Mouse (Mus musculus) cortical plate, adult 2 months (tissue): Measurements from ENCODE around the gene Camta1.

Source experiments
- CTCF ChIP-seq: fragments of 200-500 bp; IDR thresholded peaks from 2 replicates; pipeline ENCODE4 v1.5.1; 2011; ENCODE audit warnings: mild to moderate bottlenecking, control low read depth, low read length; ENCODE audit not compliant: insufficient read depth; ENCODE audit errors: extremely low read depth
- POLR2A ChIP-seq: fragments of 200-500 bp; IDR thresholded peaks from 2 replicates; pipeline ENCODE4 v1.6.1; 2011; ENCODE audit warnings: mild to moderate bottlenecking, low read length, control low read depth; ENCODE audit not compliant: insufficient read depth; ENCODE audit errors: extremely low read depth

GRCm38 (mm10) chr4:151103646-151104045, 758.0 kb downstream of the Camta1 start:
- TF ChIP-seq CTCF (no peak), POLR2A (no peak)
